Mouse (Mus musculus) liver, embryonic 16.5 days (tissue): ENCODE measurements at regions not wholly inside any gene's neighbourhood (a gene's known extent, or its start where the extent isn't known, plus 50 kb on each side); places are given as distances from the start of the nearest gene placed in this dataset.

Experiments used
- ATAC-seq: fragments of 200-750 bp; cut with Nextera tagmentation; 2 replicates; pipeline ENCODE4 v1.8.0; 2017; ENCODE audit warnings: low read depth, mild to moderate bottlenecking, moderate number of reproducible peaks, moderate library complexity
- H3K27ac ChIP-seq: fragments of 300-500 bp; sonication (generic); 2 replicates; pipeline ENCODE4 v1.5.1; 2014; ENCODE audit warnings: mild to moderate bottlenecking, low read length
- H3K27me3 ChIP-seq: fragments of 300-500 bp; sonication (generic); 2 replicates; pipeline ENCODE4 v1.6.1; 2014; ENCODE audit warnings: low read depth, low read length, mixed read lengths; ENCODE audit not compliant: control insufficient read depth, insufficient read depth
- H3K36me3 ChIP-seq: fragments of 300-500 bp; sonication (generic); 2 replicates; pipeline ENCODE4 v1.6.1; 2014; ENCODE audit warnings: mild to moderate bottlenecking; ENCODE audit not compliant: control insufficient read depth, insufficient read depth
- H3K4me1 ChIP-seq: fragments of 300-500 bp; sonication (generic); 2 replicates; pipeline ENCODE4 v1.6.1; 2014; ENCODE audit warnings: low read depth, low read length, mixed read lengths; ENCODE audit not compliant: control insufficient read depth
- H3K4me2 ChIP-seq: fragments of 300-500 bp; sonication (generic); 2 replicates; pipeline ENCODE4 v1.6.1; 2014; ENCODE audit warnings: low read depth, low read length, mixed read lengths
- H3K4me3 ChIP-seq: fragments of 300-500 bp; sonication (generic); 2 replicates; pipeline ENCODE4 v1.5.1; 2014; ENCODE audit warnings: low read depth, mild to moderate bottlenecking, low read length
- H3K9ac ChIP-seq: fragments of 300-500 bp; sonication (generic); 2 replicates; pipeline ENCODE4 v1.6.1; 2014; ENCODE audit warnings: low read depth, low read length
- H3K9me3 ChIP-seq: fragments of 300-500 bp; sonication (generic); replicated peaks from 2 replicates; pipeline ENCODE4 v1.6.1; 2016; ENCODE audit warnings: low read length; ENCODE audit not compliant: control insufficient read depth
- WGBS: fragments of 180-500 bp; shearing (Covaris S2); extraction: QIAGEN DNeasy Blood & Tissue Kit; methylation state at CpG from one replicate; pipeline ENCODE4 v1.1.7; 2014; ENCODE audit not compliant: insufficient replicate concordance; 5-methylcytosine and 5-hydroxymethylcytosine counted together

- 39% methylated on average over 9 of the region's 9 CpGs for WGBS
- no peaks in the 10 kb centered on the region for H3K9me3 ChIP-seq
- H3K4me3 ChIP-seq: no peak overlapping the region
These were observed 51.3 kb upstream of the Ier5l start for GRCm38 (mm10) chr2:30525295-30525694.

GRCm38 (mm10) chr2:30525831-30526230 lies 51.8 kb upstream of the Ier5l start:
- no peak overlapping the region for H3K4me2 ChIP-seq
- ATAC-seq: no peak
- 17% methylated on average over 3 of the region's 3 CpGs for WGBS

More at GRCm38 (mm10) chr2:30525295-30525694, 51.3 kb upstream of the Ier5l start:
- H3K9ac ChIP-seq: no peak overlapping the region
- H3K27me3 ChIP-seq: no peaks in the 10 kb centered on the region
- no peak overlapping the region for H3K4me2 ChIP-seq
- ATAC-seq: no peak
- H3K27ac ChIP-seq: no peak overlapping the region
- no peaks in the 10 kb centered on the region for H3K4me1 ChIP-seq
- H3K36me3 ChIP-seq: no peaks in the 10 kb centered on the region

GRCm38 (mm10) chr2:30527495-30527894 lies 53.5 kb upstream of the Ier5l start:
- WGBS: 27% methylated on average over 4 of the region's 4 CpGs
- Histone ChIP-seq H3K4me1 (no peaks in the 10 kb centered on the region), H3K9ac (no peak overlapping the region), H3K4me2 (no peak overlapping the region), H3K27me3 (no peaks in the 10 kb centered on the region), H3K4me3 (no peak overlapping the region), H3K9me3 (no peaks in the 10 kb centered on the region), H3K27ac (no peak overlapping the region), H3K36me3 (no peaks in the 10 kb centered on the region)
- no peak for ATAC-seq

More at GRCm38 (mm10) chr2:30525831-30526230, 51.8 kb upstream of the Ier5l start:
- Histone ChIP-seq H3K4me3 (no peak overlapping the region), H3K4me1 (no peaks in the 10 kb centered on the region), H3K27ac (no peak overlapping the region), H3K36me3 (no peaks in the 10 kb centered on the region), H3K9ac (no peak overlapping the region), H3K9me3 (no peaks in the 10 kb centered on the region), H3K27me3 (no peaks in the 10 kb centered on the region)

DNA sequence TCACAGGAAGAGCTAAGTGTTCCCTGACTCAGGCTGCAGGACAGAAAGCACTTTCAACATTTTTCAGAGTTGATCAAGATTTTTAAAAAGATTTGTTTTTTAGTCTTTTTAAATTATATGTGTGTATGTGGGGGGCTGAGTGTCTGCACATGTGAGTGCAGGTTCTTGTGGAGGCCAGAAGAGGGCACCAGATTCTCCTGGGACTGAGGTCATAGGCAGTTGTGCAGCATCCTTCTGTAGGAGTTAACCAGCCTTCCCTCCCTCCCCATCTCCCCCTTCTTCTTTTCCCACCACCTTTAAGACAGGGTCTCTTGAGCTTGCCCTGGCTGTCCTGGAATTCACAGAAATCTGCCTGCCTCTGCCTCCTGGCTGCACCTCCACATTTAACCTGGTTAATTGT lies 58.9 kb upstream of the Ier5l start:
- Histone ChIP-seq H3K27ac (no peak overlapping the region), H3K4me2 (no peak overlapping the region), H3K4me1 (no peaks in the 10 kb centered on the region), H3K27me3 (no peaks in the 10 kb centered on the region), H3K9ac (no peak overlapping the region), H3K4me3 (no peak overlapping the region), H3K9me3 (no peaks in the 10 kb centered on the region), H3K36me3 (no peaks in the 10 kb centered on the region)
- no peak for ATAC-seq

GRCm38 (mm10) chr2:30533367-30533766 lies 59.3 kb upstream of the Ier5l start:
- WGBS: 80% methylated on average over 6 of the region's 6 CpGs
- Histone ChIP-seq H3K27ac (no peak overlapping the region), H3K36me3 (no peaks in the 10 kb centered on the region), H3K9me3 (no peaks in the 10 kb centered on the region), H3K4me3 (no peak overlapping the region), H3K27me3 (no peaks in the 10 kb centered on the region), H3K4me1 (no peaks in the 10 kb centered on the region), H3K4me2 (no peak overlapping the region), H3K9ac (no peak overlapping the region)
- no peak for ATAC-seq

DNA sequence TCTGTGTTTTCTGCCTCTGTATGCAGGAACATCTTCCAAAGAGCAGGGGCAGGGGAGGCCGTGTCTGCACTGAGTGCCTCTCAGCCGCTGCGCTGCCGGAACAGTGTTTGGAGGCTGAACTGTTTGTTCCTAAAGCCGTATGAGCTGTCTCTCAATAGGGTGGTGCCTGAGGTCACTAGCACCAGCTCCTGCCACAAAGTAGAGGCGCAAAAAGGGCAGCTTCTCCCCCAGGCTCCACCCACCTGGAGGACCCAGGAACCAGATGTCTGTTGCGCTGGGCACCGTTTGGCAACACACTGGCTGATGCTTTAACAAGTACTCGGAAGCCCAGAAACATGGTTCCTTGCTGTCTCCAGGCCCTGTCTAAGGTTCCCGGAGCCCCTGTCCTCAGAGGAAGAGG lies 60.4 kb upstream of the Cstad start:
- ATAC-seq: no peak
- H3K4me2 ChIP-seq: no peak overlapping the region
- 57% methylated on average over 10 of the region's 10 CpGs for WGBS

GRCm38 (mm10) chr2:30539305-30539704 lies 55.5 kb upstream of the Cstad start:
- H3K27ac ChIP-seq: no peak overlapping the region
- H3K4me2 ChIP-seq: no peak overlapping the region
- H3K4me1 ChIP-seq: no peaks in the 10 kb centered on the region
- no peaks in the 10 kb centered on the region for H3K27me3 ChIP-seq
- 60% methylated on average over 1 of the region's 1 CpGs for WGBS
- ATAC-seq: no peak
- no peaks in the 10 kb centered on the region for H3K36me3 ChIP-seq
- H3K4me3 ChIP-seq: no peak overlapping the region
- H3K9me3 ChIP-seq: no peaks in the 10 kb centered on the region
- no peak overlapping the region for H3K9ac ChIP-seq

More for the DNA sequence above, 60.4 kb upstream of the Cstad start:
- Histone ChIP-seq H3K4me3 (no peak overlapping the region), H3K27ac (no peak overlapping the region), H3K27me3 (no peaks in the 10 kb centered on the region), H3K4me1 (no peaks in the 10 kb centered on the region), H3K9me3 (no peaks in the 10 kb centered on the region), H3K9ac (no peak overlapping the region), H3K36me3 (no peaks in the 10 kb centered on the region)

GRCm38 (mm10) chr2:30541541-30541940 lies 53.3 kb upstream of the Cstad start:
- 44% methylated on average over 4 of the region's 4 CpGs for WGBS
- Histone ChIP-seq H3K4me3 (no peak overlapping the region), H3K27ac (no peak overlapping the region), H3K9ac (no peak overlapping the region), H3K36me3 (no peaks in the 10 kb centered on the region), H3K4me1 (peaks cover 10% of the 10 kb centered on the region), H3K27me3 (no peaks in the 10 kb centered on the region; the same call in 1 of the 2 replicates), H3K4me2 (no peak overlapping the region), H3K9me3 (no peaks in the 10 kb centered on the region)
- no peak for ATAC-seq

DNA sequence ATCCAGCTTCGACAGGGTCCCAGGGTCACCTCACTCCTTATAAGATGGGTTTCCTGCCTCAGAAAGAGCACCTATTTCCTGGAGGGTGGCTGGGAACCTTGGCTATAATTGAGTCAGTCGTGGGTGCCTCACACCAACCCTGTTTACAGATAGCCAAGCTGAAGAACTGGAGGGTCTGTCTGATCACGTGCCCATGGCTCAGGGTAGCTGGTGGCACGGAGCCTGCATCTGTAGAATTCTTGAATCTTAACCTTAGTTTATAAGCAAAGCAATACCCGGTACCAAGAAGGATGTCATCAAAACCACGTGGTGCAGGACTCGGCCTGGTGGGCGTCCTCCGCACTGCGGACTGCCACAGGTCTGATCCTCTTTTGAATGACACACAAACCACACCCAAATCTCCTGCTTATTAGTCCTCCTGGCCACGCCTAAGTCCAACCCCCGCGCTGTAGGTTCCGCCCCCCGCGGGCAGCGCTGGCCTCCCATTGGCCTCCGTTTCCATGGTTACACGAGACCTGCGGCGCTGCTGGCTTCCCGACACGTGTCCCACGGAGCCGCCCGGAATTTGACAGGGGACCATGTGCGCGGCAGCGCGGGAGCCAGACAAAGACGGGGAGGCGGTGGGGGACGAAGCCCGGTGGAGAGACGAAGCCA lies 49.9 kb upstream of the Cstad start:
- no peaks in the 10 kb centered on the region for H3K36me3 ChIP-seq
- peak overlapping the region; percentile 23 for H3K4me3 ChIP-seq
- WGBS: 3% methylated on average over 35 of the region's 35 CpGs
- H3K9me3 ChIP-seq: no peaks in the 10 kb centered on the region
- peak overlapping the region; percentile 61 for H3K4me2 ChIP-seq
- H3K27ac ChIP-seq: no peak overlapping the region
- H3K4me1 ChIP-seq: peaks cover 10% of the 10 kb centered on the region
- H3K9ac ChIP-seq: no peak overlapping the region
- peak; percentile 79 for ATAC-seq
- H3K27me3 ChIP-seq: no peaks in the 10 kb centered on the region; the same call in 1 of the 2 replicates
